Mouse (Mus musculus): ENCODE measurements around the gene Sox15. TPM values are rescaled to one million over a fixed set of nuclear protein-coding genes. Genes with fewer than 3 reads are reported as not detected.

Sox15 gene
- polyA plus RNA-seq, 1 experiment from 2014 or later, result not detected

DNA sequence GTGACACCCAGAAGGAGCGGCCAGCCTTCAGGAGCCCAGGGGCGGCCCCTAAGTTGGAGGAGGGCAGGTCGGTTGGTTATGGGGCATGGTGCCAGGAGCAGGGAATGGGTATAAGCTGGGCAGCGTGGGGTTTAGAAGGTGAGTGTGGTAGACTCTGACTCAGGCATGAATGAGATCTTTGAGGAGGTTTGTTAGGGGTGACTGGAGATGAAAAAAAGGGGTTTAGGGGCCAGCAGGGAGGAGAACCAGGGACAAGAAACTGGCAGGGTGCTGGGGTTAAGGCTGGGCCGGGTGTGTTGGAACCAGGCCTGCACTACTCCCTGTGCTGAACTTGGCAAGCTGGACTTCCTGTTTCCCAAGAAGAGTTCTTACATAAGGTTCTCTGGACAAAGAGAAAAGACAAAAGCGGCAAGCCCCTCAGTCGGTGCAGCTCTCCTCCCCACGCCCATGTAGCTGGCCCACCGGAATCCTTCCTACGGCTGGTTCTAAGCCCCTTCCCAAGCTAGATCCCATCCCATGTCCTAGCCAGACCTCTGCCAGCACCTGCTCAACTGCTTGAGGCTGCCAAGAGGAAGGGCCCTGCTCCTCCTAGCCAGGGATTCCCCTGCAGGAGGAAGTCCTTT, 30.5 kb downstream of the Sox15 start, which contains the start of gene Tnfsf13:
Gene Tnfsf13 (minus strand): TSS at position 259 of the 623 bp plus-strand sequence.
- no peak for ATAC-seq (replicated peaks; ENCODE audit: low FRiP score)
- Histone ChIP-seq H3K9ac (ENCODE audit: low read depth, low read length) (peak within 1 kb of the TSS; percentile 38; the same call in 1 of the 2 replicates), H3K27me3 (replicated peaks; ENCODE audit: control insufficient read depth, insufficient read depth, low read length) (no peaks in the 10 kb centered on the region), H3K4me1 (replicated peaks; ENCODE audit: control insufficient read depth, insufficient read depth, low read length) (peaks cover 20% of the 10 kb centered on the region), H3K4me2 (no peak within 1 kb of the TSS), H3K9me3 (ENCODE audit: control insufficient read depth, low read length) (no peaks in the 10 kb centered on the region), H3K27ac (ENCODE audit: low read depth, low read length) (no peak within 1 kb of the TSS), H3K36me3 (ENCODE audit: control insufficient read depth, insufficient read depth, low read length) (no peaks in the 10 kb centered on the region), H3K4me3 (ENCODE audit: low read depth, low read length) (no peak within 1 kb of the TSS)
- DNase-seq (ENCODE audit: low spot score), result no peak
- WGBS, result 79% methylated on average over 10 of the region's 10 CpGs

DNA sequence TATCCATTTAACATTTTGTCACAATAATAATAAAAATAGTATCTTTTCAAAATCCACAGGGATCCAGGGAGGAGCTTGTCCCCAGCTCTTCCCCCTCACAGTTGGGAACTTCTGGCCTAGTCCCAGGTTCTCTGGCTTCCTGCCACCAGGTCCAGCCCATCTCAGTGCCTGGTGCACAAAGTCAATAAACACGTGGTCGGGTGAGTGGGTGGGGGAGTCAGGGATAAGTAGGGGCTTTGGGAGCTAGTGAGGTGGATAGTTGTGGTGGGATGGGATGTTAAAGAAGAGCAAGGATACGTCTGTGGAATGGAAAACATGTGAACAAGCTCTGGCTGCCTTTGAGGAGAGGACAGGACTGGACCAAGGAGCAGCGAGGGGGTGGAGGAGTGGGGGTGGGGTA, 31.3 kb downstream of the Sox15 start:
- 33% methylated on average over 4 of the region's 4 CpGs for WGBS
- Histone ChIP-seq H3K4me1 (replicated peaks; ENCODE audit: control insufficient read depth, insufficient read depth, low read length) (peaks cover 16% of the 10 kb centered on the region; the same call in 1 of the 2 replicates), H3K4me2 (no peak overlapping the region), H3K36me3 (ENCODE audit: control insufficient read depth, insufficient read depth, low read length) (no peaks in the 10 kb centered on the region), H3K9ac (ENCODE audit: low read depth, low read length) (peak overlapping the region; percentile 38; the same call in 1 of the 2 replicates), H3K27me3 (replicated peaks; ENCODE audit: control insufficient read depth, insufficient read depth, low read length) (no peaks in the 10 kb centered on the region), H3K27ac (ENCODE audit: low read depth, low read length) (no peak overlapping the region), H3K9me3 (ENCODE audit: control insufficient read depth, low read length) (no peaks in the 10 kb centered on the region), H3K4me3 (ENCODE audit: low read depth, low read length) (no peak overlapping the region)
- ATAC-seq (replicated peaks; ENCODE audit: low FRiP score), result no peak
- no peak for DNase-seq (ENCODE audit: low spot score)

DNA sequence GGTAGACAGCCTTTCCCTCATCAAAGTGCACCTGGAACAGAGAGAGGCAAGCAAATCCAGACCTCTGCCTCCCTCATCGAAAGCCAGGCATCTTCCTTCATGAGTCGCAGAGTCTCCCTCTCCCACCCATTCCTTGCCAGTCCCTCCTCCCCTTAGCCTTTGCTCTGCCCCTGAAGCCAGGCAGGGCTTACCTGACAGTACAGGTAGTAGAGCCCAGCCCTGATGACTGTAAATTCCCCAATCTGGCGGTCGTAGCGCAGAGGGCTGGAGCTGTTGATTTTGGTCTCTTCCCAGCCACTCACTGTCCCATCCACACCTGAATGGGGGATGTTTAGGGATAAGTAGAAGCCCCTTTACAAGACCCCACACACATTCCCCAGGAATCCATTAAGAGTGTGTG, 31.9 kb downstream of the Sox15 start:
- ATAC-seq (replicated peaks; ENCODE audit: low FRiP score), result no peak
- Histone ChIP-seq H3K27ac (ENCODE audit: low read depth, low read length) (no peak overlapping the region), H3K4me2 (no peak overlapping the region), H3K4me1 (replicated peaks; ENCODE audit: control insufficient read depth, insufficient read depth, low read length) (peaks cover 15% of the 10 kb centered on the region; the same call in 1 of the 2 replicates), H3K9me3 (ENCODE audit: control insufficient read depth, low read length) (no peaks in the 10 kb centered on the region), H3K27me3 (replicated peaks; ENCODE audit: control insufficient read depth, insufficient read depth, low read length) (no peaks in the 10 kb centered on the region), H3K36me3 (ENCODE audit: control insufficient read depth, insufficient read depth, low read length) (no peaks in the 10 kb centered on the region), H3K9ac (ENCODE audit: low read depth, low read length) (peak overlapping the region; percentile 38; the same call in 1 of the 2 replicates), H3K4me3 (ENCODE audit: low read depth, low read length) (no peak overlapping the region)
- 59% methylated on average over 5 of the region's 5 CpGs for WGBS
- no peak for DNase-seq (ENCODE audit: low spot score)

DNA sequence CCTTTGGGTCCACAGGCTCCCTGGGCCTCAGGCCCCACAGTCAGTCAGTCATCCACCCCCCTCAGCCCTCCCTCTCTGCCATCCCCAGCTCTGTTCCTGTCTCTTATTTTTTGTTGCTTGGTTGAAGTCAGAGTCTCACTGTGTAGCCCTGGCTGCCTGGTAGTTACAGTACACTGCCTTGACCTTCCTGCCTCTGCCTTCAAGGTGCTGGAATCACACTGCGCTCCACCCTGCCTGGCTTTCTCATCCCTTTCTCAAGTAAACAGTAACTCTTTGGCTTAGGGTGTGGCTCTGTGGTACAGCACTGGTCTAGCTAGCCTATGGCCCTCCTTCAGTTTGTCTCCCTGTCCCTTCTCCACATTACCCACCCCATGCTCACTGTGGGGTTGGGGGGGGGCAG, 34.8 kb downstream of the Sox15 start:
- no peak overlapping the region for H3K4me3 ChIP-seq (ENCODE audit: low read depth, low read length)
- no peak overlapping the region for H3K4me2 ChIP-seq
- no peaks in the 10 kb centered on the region for H3K9me3 ChIP-seq (ENCODE audit: control insufficient read depth, low read length)
- H3K27me3 ChIP-seq (replicated peaks; ENCODE audit: control insufficient read depth, insufficient read depth, low read length), result no peaks in the 10 kb centered on the region
- WGBS, result 96% methylated on average over 1 of the region's 1 CpGs
- peaks cover 12% of the 10 kb centered on the region for H3K4me1 ChIP-seq (replicated peaks; ENCODE audit: control insufficient read depth, insufficient read depth, low read length)
- ATAC-seq (replicated peaks; ENCODE audit: low FRiP score), result no peak
- H3K36me3 ChIP-seq (ENCODE audit: control insufficient read depth, insufficient read depth, low read length), result no peaks in the 10 kb centered on the region
- no peak overlapping the region for H3K27ac ChIP-seq (ENCODE audit: low read depth, low read length)
- DNase-seq (ENCODE audit: low spot score), result no peak
- H3K9ac ChIP-seq (ENCODE audit: low read depth, low read length), result no peak overlapping the region

DNA sequence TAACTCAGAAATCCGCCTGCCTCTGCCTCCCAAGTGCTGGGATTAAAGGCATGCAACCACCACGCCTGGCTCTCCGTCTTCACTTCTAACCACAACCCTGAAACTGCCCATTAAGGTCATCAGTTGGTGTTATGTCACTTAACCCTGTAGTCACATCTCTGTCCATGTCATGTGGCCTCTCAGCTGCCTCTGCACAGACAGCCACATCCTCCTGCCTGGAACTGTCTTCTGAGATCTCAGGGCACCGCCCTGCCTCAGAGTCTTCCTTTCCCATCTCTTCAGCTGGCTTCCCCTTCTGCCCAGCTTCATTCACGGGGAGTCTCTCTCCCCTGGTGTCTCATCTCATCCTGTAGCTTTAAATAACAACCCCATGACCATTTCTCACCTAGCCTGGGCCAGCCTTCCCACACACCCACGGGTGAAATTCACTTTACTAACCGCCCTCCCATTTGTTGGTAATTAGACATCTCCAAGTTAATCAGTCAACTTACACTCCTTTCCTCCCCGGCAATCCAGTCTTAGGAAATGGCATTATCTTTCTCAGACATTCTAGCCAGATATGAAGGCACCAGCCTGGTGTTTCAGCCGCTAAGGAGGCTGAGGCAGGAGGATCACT, 37.2 kb downstream of the Sox15 start:
- H3K4me3 ChIP-seq (ENCODE audit: low read depth, low read length), result no peak overlapping the region

DNA sequence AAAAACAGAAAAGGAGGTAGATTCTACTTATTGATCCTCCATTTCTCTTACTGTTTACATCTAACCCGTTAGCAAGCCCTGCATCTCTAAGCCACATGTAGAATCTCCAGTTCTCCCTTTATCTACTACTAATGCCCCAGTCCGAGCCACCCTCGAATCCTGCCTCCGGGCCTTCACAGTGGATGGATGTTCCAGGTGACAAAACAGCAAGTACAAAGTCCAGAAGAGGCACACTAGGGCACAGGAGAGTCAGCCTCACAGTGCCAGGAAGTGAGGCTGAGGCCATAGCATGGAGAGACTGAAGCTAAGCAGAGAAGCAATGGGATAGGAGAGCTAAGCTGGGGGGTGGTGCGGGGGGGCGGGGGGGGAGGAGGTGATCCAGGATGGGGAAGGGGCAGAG, 37.7 kb downstream of the Sox15 start:
- no peak overlapping the region for H3K27ac ChIP-seq (ENCODE audit: low read depth, low read length)
- DNase-seq (ENCODE audit: low spot score), result no peak
- no peak overlapping the region for H3K9ac ChIP-seq (ENCODE audit: low read depth, low read length)
- H3K4me1 ChIP-seq (replicated peaks; ENCODE audit: control insufficient read depth, insufficient read depth, low read length), result peaks cover 16% of the 10 kb centered on the region
- no peak for ATAC-seq (replicated peaks; ENCODE audit: low FRiP score)
- 59% methylated on average over 6 of the region's 6 CpGs for WGBS
- no peaks in the 10 kb centered on the region for H3K27me3 ChIP-seq (replicated peaks; ENCODE audit: control insufficient read depth, insufficient read depth, low read length)
- no peak overlapping the region for H3K4me3 ChIP-seq (ENCODE audit: low read depth, low read length)
- no peaks in the 10 kb centered on the region for H3K9me3 ChIP-seq (ENCODE audit: control insufficient read depth, low read length)
- no peak overlapping the region for H3K4me2 ChIP-seq
- H3K36me3 ChIP-seq (ENCODE audit: control insufficient read depth, insufficient read depth, low read length), result no peaks in the 10 kb centered on the region

More for the DNA sequence above, 37.2 kb downstream of the Sox15 start:
- WGBS, result 52% methylated on average over 9 of the region's 9 CpGs
- no peaks in the 10 kb centered on the region for H3K36me3 ChIP-seq (ENCODE audit: control insufficient read depth, insufficient read depth, low read length)
- DNase-seq (ENCODE audit: low spot score) (no peak), ATAC-seq (replicated peaks; ENCODE audit: low FRiP score) (no peak)
- no peak overlapping the region for H3K27ac ChIP-seq (ENCODE audit: low read depth, low read length)
- H3K27me3 ChIP-seq (replicated peaks; ENCODE audit: control insufficient read depth, insufficient read depth, low read length), result no peaks in the 10 kb centered on the region
- peaks cover 16% of the 10 kb centered on the region for H3K4me1 ChIP-seq (replicated peaks; ENCODE audit: control insufficient read depth, insufficient read depth, low read length)
- no peak overlapping the region for H3K4me2 ChIP-seq
- no peak overlapping the region for H3K9ac ChIP-seq (ENCODE audit: low read depth, low read length)
- H3K9me3 ChIP-seq (ENCODE audit: control insufficient read depth, low read length), result no peaks in the 10 kb centered on the region

DNA sequence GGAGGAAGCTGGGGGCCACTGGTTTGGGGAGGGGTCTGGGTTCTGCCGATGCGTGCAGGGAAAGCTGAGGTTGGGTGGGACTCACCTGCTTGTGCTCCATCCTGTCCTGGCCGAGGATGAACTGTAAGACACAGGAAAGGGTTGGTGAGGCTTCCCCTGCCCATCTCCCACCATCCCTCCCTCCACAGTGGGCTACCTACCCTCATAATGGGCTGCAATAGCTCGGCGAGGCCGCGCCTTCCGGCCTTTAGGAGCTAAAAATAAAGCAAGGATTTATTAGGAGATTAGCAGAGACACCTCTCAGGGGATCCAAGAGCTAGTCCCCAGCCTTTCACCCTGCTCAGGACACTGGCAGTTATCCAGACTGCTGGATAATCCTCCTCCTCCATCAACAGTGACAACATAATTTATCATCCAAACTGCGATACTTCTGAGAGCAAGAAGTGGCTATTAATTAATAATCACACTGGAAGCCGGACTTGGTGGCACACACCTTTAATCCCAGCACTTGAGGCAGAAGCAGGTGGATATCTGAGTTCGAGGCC, 38.4 kb downstream of the Sox15 start:
- no peak overlapping the region for H3K4me2 ChIP-seq
- H3K9me3 ChIP-seq (ENCODE audit: control insufficient read depth, low read length), result no peaks in the 10 kb centered on the region
- no peak overlapping the region for H3K27ac ChIP-seq (ENCODE audit: low read depth, low read length)
- WGBS, result 62% methylated on average over 11 of the region's 11 CpGs
- H3K27me3 ChIP-seq (replicated peaks; ENCODE audit: control insufficient read depth, insufficient read depth, low read length), result no peaks in the 10 kb centered on the region
- DNase-seq (ENCODE audit: low spot score) (no peak), ATAC-seq (replicated peaks; ENCODE audit: low FRiP score) (no peak)
- no peaks in the 10 kb centered on the region for H3K36me3 ChIP-seq (ENCODE audit: control insufficient read depth, insufficient read depth, low read length)
- H3K9ac ChIP-seq (ENCODE audit: low read depth, low read length), result no peak overlapping the region
- no peak overlapping the region for H3K4me3 ChIP-seq (ENCODE audit: low read depth, low read length)
- H3K4me1 ChIP-seq (replicated peaks; ENCODE audit: control insufficient read depth, insufficient read depth, low read length), result peaks cover 16% of the 10 kb centered on the region

DNA sequence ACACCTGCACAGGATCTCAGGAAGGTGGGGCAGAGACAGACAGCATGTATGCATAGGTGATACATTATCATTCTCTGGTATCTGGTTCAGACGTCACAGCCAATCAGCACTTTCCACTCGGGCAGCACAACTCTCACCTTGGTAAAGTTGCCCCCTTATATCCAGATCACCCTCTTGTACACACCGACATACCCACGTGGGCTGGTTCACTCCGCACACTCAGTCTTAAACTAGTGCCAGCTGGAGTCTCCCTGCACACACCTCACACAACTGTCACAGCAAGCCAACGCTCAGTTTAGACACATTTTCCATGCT, 39.9 kb downstream of the Sox15 start:
- WGBS, result 36% methylated on average over 6 of the region's 6 CpGs
- peak overlapping the region; percentile 64; the same call in 1 of the 2 replicates for H3K27ac ChIP-seq (ENCODE audit: low read depth, low read length)

More for the DNA sequence above, 39.9 kb downstream of the Sox15 start:
- DNase-seq (ENCODE audit: low spot score), result no peak
- no peaks in the 10 kb centered on the region for H3K27me3 ChIP-seq (replicated peaks; ENCODE audit: control insufficient read depth, insufficient read depth, low read length)
- no peaks in the 10 kb centered on the region for H3K9me3 ChIP-seq (ENCODE audit: control insufficient read depth, low read length)
- no peak for ATAC-seq (replicated peaks; ENCODE audit: low FRiP score)
- H3K4me1 ChIP-seq (replicated peaks; ENCODE audit: control insufficient read depth, insufficient read depth, low read length), result peaks cover 17% of the 10 kb centered on the region
- peak overlapping the region; percentile 63; the same call in 1 of the 2 replicates for H3K9ac ChIP-seq (ENCODE audit: low read depth, low read length)
- H3K4me3 ChIP-seq (ENCODE audit: low read depth, low read length), result peak overlapping the region; percentile 53
- H3K36me3 ChIP-seq (ENCODE audit: control insufficient read depth, insufficient read depth, low read length), result no peaks in the 10 kb centered on the region
- peak overlapping the region; percentile 77 for H3K4me2 ChIP-seq

All from liver, embryonic 11.5 days (tissue).